Mouse (Mus musculus): ENCODE measurements around the gene Ucp2. TPM values are rescaled to one million over a fixed set of nuclear protein-coding genes. Genes with fewer than 3 reads are reported as not detected.

The Ucp2 gene
- polyA plus RNA-seq, 1 experiment from 2014 or later: 77.2 TPM

- Histone ChIP-seq H3K9ac (no peak overlapping the region), H3K4me2 (replicated peaks) (peak overlapping the region; percentile 62; the same call in 1 of the 2 replicates), H3K9me3 (ENCODE audit: control insufficient read depth, low read length) (no peaks in the 10 kb centered on the region), H3K4me1 (replicated peaks; ENCODE audit: control insufficient read depth, insufficient read depth, low read length) (peaks cover 11% of the 10 kb centered on the region), H3K27me3 (ENCODE audit: control insufficient read depth, insufficient read depth, low read length) (no peaks in the 10 kb centered on the region), H3K27ac (no peak overlapping the region), H3K36me3 (replicated peaks; ENCODE audit: control insufficient read depth, insufficient read depth) (peaks cover 20% of the 10 kb centered on the region), H3K4me3 (replicated peaks; ENCODE audit: low read length) (peak overlapping the region; percentile 57; the same call in 1 of the 2 replicates)
- no peak for ATAC-seq (ENCODE audit: low FRiP score)
- no peak for DNase-seq (ENCODE audit: low spot score)
- 82% methylated on average over 2 of the region's 2 CpGs for WGBS
These were observed 42.7 kb downstream of the Ucp2 start for GRCm38 (mm10) chr7:100535831-100536230.

GRCm38 (mm10) chr7:100536804-100537518 is 43.8 kb downstream of the Ucp2 start, which contains the start of gene Coa4:
Coa4 (plus strand) TSS chr7:100537071.
- peak within 1 kb of the TSS; percentile 87 for H3K27ac ChIP-seq
- H3K4me1 ChIP-seq (replicated peaks; ENCODE audit: control insufficient read depth, insufficient read depth, low read length): peaks cover 11% of the 10 kb centered on the region

GRCm38 (mm10) chr7:100537519-100537902 is 44.4 kb downstream of the Ucp2 start:
- WGBS: 39% methylated on average over 7 of the region's 7 CpGs
- DNase-seq (ENCODE audit: low spot score) (no peak), ATAC-seq (ENCODE audit: low FRiP score) (no peak)
- peak overlapping the region; percentile 71 for H3K9ac ChIP-seq
- H3K27ac ChIP-seq: peak overlapping the region; percentile 87
- peak overlapping the region; percentile 57 for H3K4me3 ChIP-seq (replicated peaks; ENCODE audit: low read length)
- peak overlapping the region; percentile 62 for H3K4me2 ChIP-seq (replicated peaks)
- H3K9me3 ChIP-seq (ENCODE audit: control insufficient read depth, low read length): no peaks in the 10 kb centered on the region
- H3K27me3 ChIP-seq (ENCODE audit: control insufficient read depth, insufficient read depth, low read length): no peaks in the 10 kb centered on the region
- peaks cover 11% of the 10 kb centered on the region for H3K4me1 ChIP-seq (replicated peaks; ENCODE audit: control insufficient read depth, insufficient read depth, low read length)
- H3K36me3 ChIP-seq (replicated peaks; ENCODE audit: control insufficient read depth, insufficient read depth): peaks cover 20% of the 10 kb centered on the region

More at GRCm38 (mm10) chr7:100536804-100537518, 43.8 kb downstream of the Ucp2 start, which contains the start of gene Coa4:
- Histone ChIP-seq H3K36me3 (replicated peaks; ENCODE audit: control insufficient read depth, insufficient read depth) (peaks cover 20% of the 10 kb centered on the region), H3K4me2 (replicated peaks) (peak within 1 kb of the TSS; percentile 62), H3K4me3 (replicated peaks; ENCODE audit: low read length) (peak within 1 kb of the TSS; percentile 57), H3K9ac (peak within 1 kb of the TSS; percentile 71), H3K9me3 (ENCODE audit: control insufficient read depth, low read length) (no peaks in the 10 kb centered on the region), H3K27me3 (ENCODE audit: control insufficient read depth, insufficient read depth, low read length) (no peaks in the 10 kb centered on the region)
- ATAC-seq (ENCODE audit: low FRiP score) (peak; percentile 99), DNase-seq (ENCODE audit: low spot score) (peak; percentile 92)
- WGBS: under 1% methylated on average over 33 of the region's 33 CpGs

GRCm38 (mm10) chr7:100539516-100539915 is 46.4 kb downstream of the Ucp2 start:
- Histone ChIP-seq H3K36me3 (replicated peaks; ENCODE audit: control insufficient read depth, insufficient read depth) (peaks cover 20% of the 10 kb centered on the region), H3K27ac (no peak overlapping the region), H3K4me2 (replicated peaks) (no peak overlapping the region), H3K9me3 (ENCODE audit: control insufficient read depth, low read length) (no peaks in the 10 kb centered on the region), H3K27me3 (ENCODE audit: control insufficient read depth, insufficient read depth, low read length) (no peaks in the 10 kb centered on the region), H3K9ac (no peak overlapping the region), H3K4me3 (replicated peaks; ENCODE audit: low read length) (no peak overlapping the region), H3K4me1 (replicated peaks; ENCODE audit: control insufficient read depth, insufficient read depth, low read length) (peaks cover 11% of the 10 kb centered on the region)
- no peak for ATAC-seq (ENCODE audit: low FRiP score)
- WGBS: 95% methylated on average over 9 of the region's 9 CpGs
- DNase-seq (ENCODE audit: low spot score): no peak

- Histone ChIP-seq H3K4me1 (replicated peaks; ENCODE audit: control insufficient read depth, insufficient read depth, low read length) (no peaks in the 10 kb centered on the region), H3K27me3 (ENCODE audit: control insufficient read depth, insufficient read depth, low read length) (no peaks in the 10 kb centered on the region), H3K9me3 (ENCODE audit: control insufficient read depth, low read length) (no peaks in the 10 kb centered on the region)
These were observed 51.3 kb downstream of the Ucp2 start for GRCm38 (mm10) chr7:100544437-100544836.

GRCm38 (mm10) chr7:100547631-100548030 is 54.5 kb downstream of the Ucp2 start:
- Histone ChIP-seq H3K9me3 (ENCODE audit: control insufficient read depth, low read length) (no peaks in the 10 kb centered on the region), H3K27me3 (ENCODE audit: control insufficient read depth, insufficient read depth, low read length) (no peaks in the 10 kb centered on the region), H3K4me1 (replicated peaks; ENCODE audit: control insufficient read depth, insufficient read depth, low read length) (no peaks in the 10 kb centered on the region), H3K4me3 (replicated peaks; ENCODE audit: low read length) (no peak overlapping the region), H3K9ac (no peak overlapping the region), H3K27ac (no peak overlapping the region), H3K4me2 (replicated peaks) (no peak overlapping the region), H3K36me3 (replicated peaks; ENCODE audit: control insufficient read depth, insufficient read depth) (peaks cover 29% of the 10 kb centered on the region)
- 81% methylated on average over 4 of the region's 4 CpGs for WGBS
- DNase-seq (ENCODE audit: low spot score): no peak
- ATAC-seq (ENCODE audit: low FRiP score): no peak

More at GRCm38 (mm10) chr7:100544437-100544836, 51.3 kb downstream of the Ucp2 start:
- DNase-seq (ENCODE audit: low spot score) (no peak), ATAC-seq (ENCODE audit: low FRiP score) (no peak)
- peaks cover 35% of the 10 kb centered on the region for H3K36me3 ChIP-seq (replicated peaks; ENCODE audit: control insufficient read depth, insufficient read depth)
- H3K4me3 ChIP-seq (replicated peaks; ENCODE audit: low read length): no peak overlapping the region
- H3K27ac ChIP-seq: no peak overlapping the region
- H3K4me2 ChIP-seq (replicated peaks): no peak overlapping the region
- H3K9ac ChIP-seq: no peak overlapping the region
- 76% methylated on average over 1 of the region's 1 CpGs for WGBS

GRCm38 (mm10) chr7:100549796-100550195 is 56.7 kb downstream of the Ucp2 start:
- no peak overlapping the region for H3K4me3 ChIP-seq (replicated peaks; ENCODE audit: low read length)

GRCm38 (mm10) chr7:100550338-100551007 is 57.3 kb downstream of the Ucp2 start:
- DNase-seq (ENCODE audit: low spot score) (no peak), ATAC-seq (ENCODE audit: low FRiP score) (no peak)
- 57% methylated on average over 5 of the region's 5 CpGs for WGBS
- H3K9me3 ChIP-seq (ENCODE audit: control insufficient read depth, low read length): no peaks in the 10 kb centered on the region
- no peak overlapping the region for H3K27ac ChIP-seq
- H3K4me1 ChIP-seq (replicated peaks; ENCODE audit: control insufficient read depth, insufficient read depth, low read length): peaks cover 7% of the 10 kb centered on the region; the same call in 1 of the 2 replicates
- H3K4me3 ChIP-seq (replicated peaks; ENCODE audit: low read length): no peak overlapping the region
- H3K4me2 ChIP-seq (replicated peaks): no peak overlapping the region
- no peak overlapping the region for H3K9ac ChIP-seq
- no peaks in the 10 kb centered on the region for H3K27me3 ChIP-seq (ENCODE audit: control insufficient read depth, insufficient read depth, low read length)
- peaks cover 29% of the 10 kb centered on the region for H3K36me3 ChIP-seq (replicated peaks; ENCODE audit: control insufficient read depth, insufficient read depth)

More at GRCm38 (mm10) chr7:100549796-100550195, 56.7 kb downstream of the Ucp2 start:
- ATAC-seq (ENCODE audit: low FRiP score): no peak
- H3K4me1 ChIP-seq (replicated peaks; ENCODE audit: control insufficient read depth, insufficient read depth, low read length): 0 out of 2 replicates have a peak, but pooled peaks cover under 1% of the 10 kb centered on the region
- no peak for DNase-seq (ENCODE audit: low spot score)
- no peak overlapping the region for H3K27ac ChIP-seq
- no peak overlapping the region for H3K9ac ChIP-seq
- H3K9me3 ChIP-seq (ENCODE audit: control insufficient read depth, low read length): no peaks in the 10 kb centered on the region
- no peak overlapping the region for H3K4me2 ChIP-seq (replicated peaks)
- H3K27me3 ChIP-seq (ENCODE audit: control insufficient read depth, insufficient read depth, low read length): no peaks in the 10 kb centered on the region
- 96% methylated on average over 3 of the region's 3 CpGs for WGBS
- H3K36me3 ChIP-seq (replicated peaks; ENCODE audit: control insufficient read depth, insufficient read depth): peaks cover 29% of the 10 kb centered on the region
